Mouse (Mus musculus) forebrain, embryonic 10.5 days (tissue): ENCODE data around the gene Aldh18a1. TPM values are rescaled to one million over a fixed set of nuclear protein-coding genes. Genes with fewer than 3 reads are reported as not detected.
"Not testable (repeated sequence)": the region's sequence is repeated elsewhere in the genome, so short reads cannot be mapped to it uniquely, and the experiment has no call there.

Source experiments
- DNase-seq: peaks from one replicate; pipeline ENCODE4 v3.0.0-alpha.2; 2017; ENCODE audit warnings: low spot score; ENCODE audit errors: extremely low spot score
- H3K27ac ChIP-seq: fragments of 300-500 bp; sonication (generic); 2 replicates; pipeline ENCODE4 v1.5.1; 2016; ENCODE audit warnings: mild to moderate bottlenecking
- H3K27me3 ChIP-seq: fragments of 300-500 bp; sonication (generic); 2 replicates; pipeline ENCODE4 v1.6.1; 2016; ENCODE audit warnings: mild to moderate bottlenecking; ENCODE audit not compliant: poor library complexity, severe bottlenecking
- H3K36me3 ChIP-seq: fragments of 300-500 bp; sonication (generic); replicated peaks from 2 replicates; pipeline ENCODE4 v1.6.1; 2016; ENCODE audit warnings: mild to moderate bottlenecking, moderate library complexity
- H3K4me1 ChIP-seq: fragments of 300-500 bp; sonication (generic); 2 replicates; pipeline ENCODE4 v1.6.1; 2016
- H3K4me3 ChIP-seq: fragments of 300-500 bp; sonication (generic); 2 replicates; pipeline ENCODE4 v1.5.1; 2016; ENCODE audit warnings: mild to moderate bottlenecking, moderate library complexity
- H3K9me3 ChIP-seq: fragments of 300-500 bp; sonication (generic); 2 replicates; pipeline ENCODE4 v1.6.1; 2016; ENCODE audit warnings: mild to moderate bottlenecking, moderate library complexity
- WGBS: fragments of 180-500 bp; shearing (Covaris S2); methylation state at CpG from one replicate; pipeline ENCODE4 v1.1.7; 2016; 5-methylcytosine and 5-hydroxymethylcytosine counted together
- polyA plus RNA-seq: library from polyadenylated mRNA; unstranded; fragments of >200 nt; fragmentation: Nextera tagmentation; extraction: Ambion mirVana; gene quantifications from 2 replicates; pipeline ENCODE4 v1.2.1, GENCODE M21; 2016

Gene Aldh18a1
- polyA plus RNA-seq, 1 experiment from 2014 or later = 114 TPM

DNA sequence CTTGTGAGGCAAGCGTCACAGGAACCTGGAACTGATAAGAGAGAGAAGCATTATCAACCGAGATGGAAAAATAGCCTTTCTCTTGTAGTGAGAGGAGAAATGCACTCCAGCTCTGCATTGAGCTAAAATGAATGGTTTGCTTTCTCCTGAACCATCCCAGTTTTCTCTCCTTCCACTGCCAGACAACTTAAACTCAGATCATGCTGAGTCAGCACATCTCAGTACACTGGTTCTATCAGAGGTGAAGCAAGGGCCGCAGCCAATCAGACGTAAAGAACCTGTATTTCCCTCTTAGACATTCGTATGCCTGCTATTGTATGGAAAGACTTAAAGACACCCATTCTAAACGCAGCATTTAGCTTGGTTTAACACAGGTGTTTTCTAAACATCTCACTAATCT, 19.4 kb upstream of the Aldh18a1 start:
- WGBS = 90% methylated on average over 6 of the region's 6 CpGs
- DNase-seq = no peak
- Histone ChIP-seq H3K4me3 (no peak overlapping the region), H3K36me3 (peaks cover 61% of the 10 kb centered on the region), H3K27ac (no peak overlapping the region), H3K9me3 (no peaks in the 10 kb centered on the region), H3K27me3 (no peaks in the 10 kb centered on the region), H3K4me1 (peaks cover 12% of the 10 kb centered on the region)

GRCm38 (mm10) chr19:40605189-40605588, 16.9 kb upstream of the Aldh18a1 start:
- H3K9me3 ChIP-seq = no peaks in the 10 kb centered on the region
- no peaks in the 10 kb centered on the region for H3K4me1 ChIP-seq
- peaks cover 68% of the 10 kb centered on the region for H3K36me3 ChIP-seq
- H3K4me3 ChIP-seq = no peak overlapping the region
- H3K27me3 ChIP-seq = no peaks in the 10 kb centered on the region
- no peak for DNase-seq
- 94% methylated on average over 9 of the region's 9 CpGs for WGBS
- no peak overlapping the region for H3K27ac ChIP-seq

- Histone ChIP-seq H3K36me3 (peaks cover 47% of the 10 kb centered on the region), H3K9me3 (no peaks in the 10 kb centered on the region), H3K4me3 (no peak overlapping the region), H3K4me1 (no peaks in the 10 kb centered on the region), H3K27me3 (no peaks in the 10 kb centered on the region), H3K27ac (no peak overlapping the region)
- DNase-seq = no peak
- 87% methylated on average over 3 of the region's 3 CpGs for WGBS
These were observed 13.6 kb upstream of the Aldh18a1 start for GRCm38 (mm10) chr19:40601870-40602269.

DNA sequence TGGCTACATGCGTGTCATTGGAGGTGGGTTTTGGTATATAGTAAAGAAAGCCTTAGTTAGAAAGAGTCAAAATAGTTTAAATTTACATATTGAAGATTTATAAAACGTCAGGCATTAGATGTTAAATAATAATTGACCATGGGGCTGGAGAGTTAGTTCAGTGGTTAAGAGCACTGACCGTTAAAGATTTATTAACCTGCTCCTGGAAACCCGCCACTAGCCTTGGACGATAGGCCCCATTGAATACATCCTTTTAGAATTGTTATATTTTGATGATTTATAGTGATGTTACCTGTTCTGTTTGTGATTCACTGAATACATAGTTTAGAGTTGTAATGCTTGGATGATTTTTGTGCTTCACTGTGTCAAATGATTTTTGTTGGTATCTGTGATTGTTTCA, 12.6 kb upstream of the Aldh18a1 start:
- H3K4me1 ChIP-seq, H3K27me3 ChIP-seq, H3K4me3 ChIP-seq, DNase-seq, H3K9me3 ChIP-seq, H3K27ac ChIP-seq: not testable (repeated sequence)
- WGBS = 90% methylated on average over 5 of the region's 5 CpGs
- peaks cover 47% of the 10 kb centered on the region for H3K36me3 ChIP-seq

DNA sequence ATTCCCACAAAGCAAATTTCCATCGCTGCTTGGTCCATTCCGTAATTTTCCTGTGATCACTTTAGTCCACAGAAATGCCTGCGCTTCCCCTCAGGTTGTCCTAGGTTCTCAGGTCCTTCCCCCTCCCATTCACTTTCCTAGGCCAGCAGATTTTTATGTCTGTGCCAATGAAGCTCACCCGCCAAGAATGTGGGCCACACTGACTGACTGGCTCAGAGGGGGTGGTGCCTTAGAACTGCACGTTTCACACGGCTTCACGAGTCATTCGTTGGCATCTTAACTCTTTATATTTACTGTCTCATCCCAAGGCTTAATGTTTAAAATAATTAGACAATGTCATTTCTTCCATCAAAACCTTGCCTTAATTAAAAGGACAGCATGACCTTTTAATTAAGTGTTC, 7.6 kb upstream of the Aldh18a1 start:
- DNase-seq = no peak
- H3K36me3 ChIP-seq = peaks cover 36% of the 10 kb centered on the region
- no peak overlapping the region for H3K27ac ChIP-seq
- no peak overlapping the region for H3K4me3 ChIP-seq
- no peaks in the 10 kb centered on the region for H3K9me3 ChIP-seq
- no peaks in the 10 kb centered on the region for H3K4me1 ChIP-seq
- 93% methylated on average over 8 of the region's 8 CpGs for WGBS
- no peaks in the 10 kb centered on the region for H3K27me3 ChIP-seq

GRCm38 (mm10) chr19:40595231-40595630, 7.0 kb upstream of the Aldh18a1 start:
- DNase-seq = no peak
- H3K9me3 ChIP-seq = no peaks in the 10 kb centered on the region
- H3K4me3 ChIP-seq = no peak overlapping the region
- WGBS = 97% methylated on average over 3 of the region's 3 CpGs
- no peaks in the 10 kb centered on the region for H3K27me3 ChIP-seq
- no peaks in the 10 kb centered on the region for H3K4me1 ChIP-seq
- no peak overlapping the region for H3K27ac ChIP-seq
- H3K36me3 ChIP-seq = peaks cover 36% of the 10 kb centered on the region

DNA sequence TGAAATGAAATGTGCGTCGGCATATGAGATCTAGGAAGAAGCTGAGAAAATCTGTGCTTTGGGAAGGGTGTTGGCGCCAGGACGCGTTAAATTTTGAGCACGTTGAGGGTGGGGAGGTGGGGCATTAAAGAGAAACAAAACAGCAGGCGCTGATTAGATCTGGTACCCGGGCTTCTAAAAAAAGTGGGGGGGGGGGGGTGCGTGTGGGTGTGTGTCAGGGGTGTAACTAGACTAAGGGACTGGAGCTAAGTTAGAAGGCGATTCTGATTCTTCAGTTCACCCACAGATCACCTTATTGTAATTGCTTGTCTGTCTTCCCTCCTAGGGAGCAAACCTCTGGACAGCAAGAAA, 1.2 kb upstream of the Aldh18a1 start:
- peaks cover 24% of the 10 kb centered on the region for H3K36me3 ChIP-seq
- H3K9me3 ChIP-seq = no peaks in the 10 kb centered on the region
- peak overlapping the region; percentile 77 for H3K4me3 ChIP-seq
- H3K27me3 ChIP-seq = no peaks in the 10 kb centered on the region
- no peak for DNase-seq
- peaks cover 24% of the 10 kb centered on the region for H3K4me1 ChIP-seq
- under 1% methylated on average over 10 of the region's 10 CpGs for WGBS
- peak overlapping the region; percentile 91 for H3K27ac ChIP-seq

DNA sequence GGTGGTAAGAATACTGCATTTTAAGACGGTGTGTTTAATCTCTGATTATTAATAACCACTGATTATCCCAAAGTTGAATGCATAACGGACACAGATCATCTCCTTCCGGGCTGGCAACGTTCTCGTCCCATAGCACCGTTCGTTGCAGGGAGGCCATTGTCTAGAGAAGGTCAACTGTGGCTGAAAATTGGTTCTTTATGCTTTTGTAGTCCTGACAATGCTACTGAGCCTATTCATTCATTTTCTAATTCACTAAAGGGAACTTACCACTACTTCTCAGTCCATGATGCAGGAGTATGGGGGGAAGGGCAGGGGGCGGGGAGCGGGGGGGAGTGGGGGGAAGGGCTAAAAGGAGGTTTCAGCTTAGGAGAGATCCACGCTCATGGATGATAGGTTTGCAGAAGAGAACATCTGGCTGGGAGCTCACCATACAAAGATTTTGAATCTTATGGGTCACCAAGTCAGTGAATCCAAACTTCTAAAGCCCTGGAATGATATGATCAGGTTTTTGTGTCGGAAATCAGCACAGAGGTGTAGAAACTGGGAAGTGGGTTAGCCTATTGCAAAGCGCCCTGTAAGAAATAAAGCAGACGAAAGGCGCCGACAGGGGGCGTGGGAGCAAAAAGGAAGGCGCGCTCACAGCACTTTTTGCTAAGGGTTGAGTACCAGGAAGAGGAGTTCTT, 725 bp upstream of the Aldh18a1 start:
- no peaks in the 10 kb centered on the region for H3K9me3 ChIP-seq
- peak overlapping the region; percentile 91 for H3K27ac ChIP-seq
- H3K4me1 ChIP-seq = peaks cover 24% of the 10 kb centered on the region
- peaks cover 24% of the 10 kb centered on the region for H3K36me3 ChIP-seq
- WGBS = under 1% methylated on average over 18 of the region's 18 CpGs
- peak; percentile 91 for DNase-seq
- H3K27me3 ChIP-seq = no peaks in the 10 kb centered on the region
- peak overlapping the region; percentile 77 for H3K4me3 ChIP-seq

DNA sequence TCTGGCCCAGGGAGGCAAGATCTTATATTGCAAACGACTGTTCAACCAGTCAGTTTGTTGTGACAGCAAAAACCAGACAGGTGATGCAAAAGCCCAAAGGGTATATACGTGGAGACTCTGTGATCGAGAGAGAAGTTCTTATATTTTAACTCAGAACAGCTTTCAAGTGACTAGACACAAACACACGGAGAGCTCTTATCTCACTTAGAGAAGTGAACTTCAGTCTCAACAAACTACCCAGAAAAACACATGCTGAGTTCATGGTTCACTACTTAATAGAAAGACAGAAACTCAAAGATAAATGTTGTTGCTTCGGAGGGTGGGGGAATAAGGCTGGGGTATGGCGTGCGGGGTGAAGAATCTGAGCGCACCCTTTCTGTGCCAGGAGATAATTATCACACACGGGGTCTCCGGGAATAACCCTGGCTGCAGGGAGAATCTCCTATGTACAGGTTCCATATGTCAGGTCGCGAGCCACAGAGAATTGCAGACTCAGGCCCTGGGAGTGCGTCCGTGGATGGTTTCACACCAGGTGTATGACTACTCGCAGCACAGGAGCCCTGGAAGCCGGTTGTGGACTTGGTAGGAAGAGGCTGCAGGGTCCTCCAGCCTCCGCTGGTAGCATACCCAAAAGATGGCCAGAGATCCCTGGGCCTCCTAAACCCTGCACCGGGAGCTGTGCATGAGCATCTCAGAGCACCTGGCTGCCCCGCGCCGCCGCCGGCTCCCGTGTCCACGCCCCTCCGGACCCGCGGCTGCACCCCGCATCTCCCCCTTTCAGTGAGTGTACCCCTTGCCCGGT, 571 bp downstream of the Aldh18a1 start:
- peak overlapping the region; percentile 91 for H3K27ac ChIP-seq
- DNase-seq = no peak

DNA sequence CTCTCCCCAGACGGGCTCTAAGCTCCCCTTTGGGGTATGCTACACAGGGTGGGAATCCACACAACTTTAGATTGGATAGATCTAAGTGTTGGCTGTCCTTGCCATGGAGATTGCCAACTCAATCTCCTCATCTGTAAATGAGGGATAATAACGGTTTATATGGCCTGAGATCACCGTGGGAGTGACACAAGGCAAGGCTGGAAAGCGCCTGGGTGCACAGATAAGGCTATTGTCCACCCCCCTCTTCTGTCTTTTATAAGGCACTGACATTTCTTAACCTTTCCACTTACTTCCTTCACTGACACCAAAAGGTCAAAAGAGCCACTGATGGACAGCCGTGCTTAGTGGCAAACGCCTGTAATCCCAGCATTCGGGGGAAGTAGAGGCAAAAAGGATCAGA, 1.4 kb downstream of the Aldh18a1 start:
- 62% methylated on average over 7 of the region's 7 CpGs for WGBS
- 0 out of 2 replicates have a peak overlapping the region, but pooled peaks have one; percentile 31 for H3K27ac ChIP-seq

More for the DNA sequence above, 571 bp downstream of the Aldh18a1 start:
- 6% methylated on average over 30 of the region's 30 CpGs for WGBS
- H3K9me3 ChIP-seq = no peaks in the 10 kb centered on the region
- H3K4me3 ChIP-seq = peak overlapping the region; percentile 77
- H3K4me1 ChIP-seq = peaks cover 24% of the 10 kb centered on the region
- H3K27me3 ChIP-seq = no peaks in the 10 kb centered on the region
- H3K36me3 ChIP-seq = peaks cover 34% of the 10 kb centered on the region

GRCm38 (mm10) chr19:40581662-40582061, 6.6 kb downstream of the Aldh18a1 start:
- Histone ChIP-seq H3K36me3 (peaks cover 94% of the 10 kb centered on the region), H3K27ac (no peak overlapping the region), H3K27me3 (no peaks in the 10 kb centered on the region), H3K4me3 (no peak overlapping the region), H3K9me3 (no peaks in the 10 kb centered on the region), H3K4me1 (peaks cover 7% of the 10 kb centered on the region)
- DNase-seq = no peak
- 93% methylated on average over 5 of the region's 5 CpGs for WGBS

More for the DNA sequence above, 1.4 kb downstream of the Aldh18a1 start:
- H3K36me3 ChIP-seq = peaks cover 41% of the 10 kb centered on the region
- no peaks in the 10 kb centered on the region for H3K27me3 ChIP-seq
- peak overlapping the region; percentile 77 for H3K4me3 ChIP-seq
- peaks cover 24% of the 10 kb centered on the region for H3K4me1 ChIP-seq
- H3K9me3 ChIP-seq = no peaks in the 10 kb centered on the region
- DNase-seq = no peak

- Histone ChIP-seq H3K27me3 (no peaks in the 10 kb centered on the region), H3K36me3 (peaks cover 98% of the 10 kb centered on the region), H3K27ac (no peak overlapping the region)
These were observed 7.4 kb downstream of the Aldh18a1 start for GRCm38 (mm10) chr19:40580902-40581301.

DNA sequence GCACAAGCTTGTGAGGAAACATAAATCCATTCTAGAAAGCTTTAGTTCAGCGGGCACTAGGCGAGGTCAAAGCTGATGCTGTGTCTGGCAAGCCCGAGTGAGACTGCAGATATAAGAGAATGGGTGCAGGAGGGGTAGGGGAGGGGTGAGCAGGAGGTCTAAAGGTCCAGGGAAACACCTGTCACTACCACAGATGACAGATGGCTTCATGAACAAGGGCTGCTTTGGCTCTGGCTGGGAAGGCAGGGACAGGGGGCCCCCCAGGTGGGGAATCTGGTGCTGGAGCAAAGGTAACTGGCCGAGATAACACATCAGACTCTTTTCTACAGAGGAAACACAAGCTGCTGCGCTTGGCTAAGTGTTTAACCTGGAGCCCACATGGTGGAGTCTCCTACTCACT, 12.8 kb downstream of the Aldh18a1 start:
- peaks cover 100% of the 10 kb centered on the region for H3K36me3 ChIP-seq
- H3K9me3 ChIP-seq = peaks cover 6% of the 10 kb centered on the region
- no peaks in the 10 kb centered on the region for H3K4me1 ChIP-seq
- no peak overlapping the region for H3K27ac ChIP-seq
- no peak for DNase-seq
- no peak overlapping the region for H3K4me3 ChIP-seq
- no peaks in the 10 kb centered on the region for H3K27me3 ChIP-seq
- WGBS = 86% methylated on average over 5 of the region's 5 CpGs

More at GRCm38 (mm10) chr19:40580902-40581301, 7.4 kb downstream of the Aldh18a1 start:
- Histone ChIP-seq H3K4me3 (no peak overlapping the region), H3K4me1 (no peaks in the 10 kb centered on the region), H3K9me3 (no peaks in the 10 kb centered on the region)
- DNase-seq = no peak
- 86% methylated on average over 2 of the region's 2 CpGs for WGBS
